Mouse (Mus musculus): ENCODE measurements around the gene Bfsp1.

DNA sequence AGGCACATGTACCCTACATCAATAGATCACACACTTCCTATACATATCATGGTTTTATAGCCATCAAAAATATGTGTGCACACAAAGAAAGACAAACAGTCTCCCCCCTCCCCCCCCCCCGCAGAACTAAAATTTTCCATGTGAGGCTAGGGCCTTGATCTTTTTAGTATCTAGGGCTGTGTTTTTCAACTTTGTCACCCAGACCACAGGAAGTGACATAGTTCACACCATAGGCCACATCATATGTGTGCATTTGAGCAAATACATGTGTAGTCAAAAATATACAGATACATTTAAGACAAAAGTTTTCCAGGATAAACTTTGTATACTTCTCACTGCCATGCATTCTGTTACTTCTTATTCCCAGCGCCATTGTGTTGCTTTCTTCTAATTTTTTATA, 23.5 kb downstream of the Bfsp1 start:
- no peak for TF ChIP-seq EP300 (IDR thresholded peaks at IDR 0.05; ENCODE audit: low read depth)
- no peak for TF ChIP-seq CTCF (IDR thresholded peaks at IDR 0.05; ENCODE audit: low read depth)

All from heart, postnatal 0 days (tissue).